Mouse (Mus musculus) retina, postnatal 1 day (tissue): ENCODE measurements at regions not wholly inside any gene's neighbourhood (a gene's known extent, or its start where the extent isn't known, plus 50 kb on each side); places are given as distances from the start of the nearest gene placed in this dataset.
"Not testable (repeated sequence)": the region's sequence is repeated elsewhere in the genome, so short reads cannot be mapped to it uniquely, and the experiment has no call there.

Experiments used
- DNase-seq: peaks from one replicate; pipeline ENCODE4 v3.0.0-alpha.2; 2012

DNA sequence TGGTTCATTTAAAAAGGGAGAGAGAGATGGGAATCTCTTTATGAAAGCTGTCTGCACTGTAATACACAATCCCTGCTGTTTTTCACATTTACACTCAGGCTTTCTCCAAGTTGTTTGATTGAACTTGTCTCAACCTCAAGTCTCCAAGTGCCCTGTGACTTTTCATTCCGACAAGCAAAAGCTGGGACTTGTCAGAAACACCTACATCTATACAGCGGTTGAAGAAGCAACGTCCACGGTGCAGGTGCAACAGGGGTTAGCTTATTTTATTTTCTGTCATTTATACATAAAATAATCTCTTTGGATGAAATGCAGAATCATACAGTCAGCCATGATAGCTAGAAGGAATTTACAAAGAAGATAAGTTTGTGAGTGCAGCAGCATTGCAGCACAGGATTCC lies 184.6 kb upstream of the Gm21293 start:
- DNase-seq, result no peak

DNA sequence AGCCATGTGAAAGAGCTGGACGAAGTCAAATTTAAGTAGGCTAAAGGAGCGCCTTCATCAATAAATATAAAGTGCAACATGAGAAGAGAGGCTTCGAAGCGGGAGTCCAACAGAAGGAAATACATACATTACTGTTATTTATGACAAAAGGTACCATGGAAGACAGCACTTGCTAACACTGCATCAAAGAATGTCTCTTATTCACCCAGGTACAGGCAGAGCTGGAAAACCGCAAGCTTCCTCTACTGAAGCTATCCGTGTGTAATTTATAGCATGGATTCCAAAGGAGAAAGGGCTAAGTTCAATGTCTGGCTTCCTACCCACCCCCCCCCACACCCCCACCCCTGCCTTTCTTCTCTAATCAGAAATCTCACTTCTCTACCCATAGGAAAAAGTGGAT lies 166.7 kb upstream of the Gm21293 start:
- no peak for DNase-seq

DNA sequence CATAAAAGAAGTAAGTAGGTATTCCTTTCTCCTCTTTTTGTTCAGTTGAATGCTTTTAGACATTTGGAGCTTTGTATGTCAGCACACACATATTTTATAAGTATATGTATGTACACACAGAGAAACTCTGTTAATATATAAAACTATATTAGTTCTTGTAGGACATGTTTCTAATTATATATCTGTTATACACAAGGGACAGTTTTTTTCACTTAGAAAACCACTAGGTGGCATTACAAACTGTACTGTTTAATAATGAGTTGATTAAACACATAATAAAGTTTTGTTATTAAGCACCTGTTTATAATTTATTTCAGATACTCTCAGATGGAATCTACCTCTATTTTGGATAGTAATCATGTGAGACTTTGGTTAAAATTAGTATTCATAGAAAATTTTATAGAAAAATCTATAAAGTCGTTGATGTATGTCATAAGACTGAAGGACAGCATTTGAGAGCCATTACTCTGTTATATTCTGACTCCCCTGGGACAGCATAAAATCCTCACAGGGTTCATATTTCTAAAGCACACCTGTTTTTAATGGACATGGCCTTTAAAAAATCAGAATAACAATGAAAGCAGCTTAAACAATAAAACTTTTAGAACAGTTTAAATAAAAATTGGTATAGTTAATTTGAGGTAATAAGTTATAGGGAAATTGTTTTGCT lies 158.4 kb upstream of the Gm21293 start:
- DNase-seq, result peak; percentile 5

DNA sequence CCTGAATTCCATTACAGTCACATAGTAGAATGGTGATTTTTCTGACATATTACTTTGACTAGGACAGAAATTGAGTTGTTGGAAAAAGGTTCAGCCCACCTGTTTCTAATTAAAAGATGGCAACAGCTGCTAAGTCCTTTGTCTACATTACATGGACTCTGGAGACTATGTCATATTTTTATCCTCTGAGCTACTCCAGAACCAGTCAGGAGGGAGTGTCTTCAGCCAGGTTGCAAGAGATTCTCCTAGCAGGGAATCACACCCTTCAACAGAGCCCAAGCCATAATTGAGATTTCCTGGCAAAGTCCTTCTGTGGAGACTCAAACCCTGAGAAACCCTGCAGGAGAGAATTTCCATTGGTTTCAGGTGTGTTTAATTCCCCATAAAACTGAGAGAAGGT lies 123.2 kb upstream of the Gm21293 start:
- DNase-seq, result no peak

DNA sequence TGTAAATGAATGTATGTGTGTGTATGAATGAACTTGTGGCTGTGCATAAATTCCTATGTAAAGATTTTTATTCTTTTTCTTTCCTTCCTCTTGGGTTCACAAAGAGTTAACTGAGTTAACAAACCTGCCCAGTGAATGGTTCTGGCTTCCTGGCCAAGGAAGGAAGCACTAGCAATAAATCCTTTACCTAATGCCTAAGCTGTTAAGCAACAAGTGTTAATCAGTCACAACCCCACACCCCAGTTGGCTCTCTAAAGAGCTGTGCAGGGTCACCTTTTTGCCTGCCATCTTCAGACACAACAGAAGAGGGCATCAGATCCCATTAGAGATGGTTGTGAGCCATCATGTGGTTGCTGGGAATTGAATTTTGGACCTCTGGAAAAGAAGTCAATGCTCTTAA lies 121.2 kb upstream of the Gm21293 start:
- no peak for DNase-seq

DNA sequence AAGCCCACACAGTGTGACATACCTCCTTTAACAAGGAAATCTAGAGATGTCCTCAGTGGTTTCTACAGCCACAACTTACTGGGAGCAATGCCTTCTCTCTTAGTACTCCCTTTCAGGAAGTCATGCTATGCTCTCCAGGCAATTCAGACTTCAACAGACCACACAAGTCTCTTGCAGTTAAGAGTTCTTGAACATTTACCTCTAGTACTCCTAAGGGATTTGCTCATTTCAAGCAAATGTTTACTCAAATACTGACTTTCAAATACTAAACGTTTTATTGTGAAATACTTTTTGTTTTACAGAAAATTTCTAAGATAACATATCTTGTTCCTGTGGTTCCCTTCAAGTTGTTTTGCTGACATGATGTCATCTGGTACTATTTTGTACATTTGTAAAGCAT lies 114.6 kb upstream of the Gm21293 start:
- DNase-seq, result no peak

DNA sequence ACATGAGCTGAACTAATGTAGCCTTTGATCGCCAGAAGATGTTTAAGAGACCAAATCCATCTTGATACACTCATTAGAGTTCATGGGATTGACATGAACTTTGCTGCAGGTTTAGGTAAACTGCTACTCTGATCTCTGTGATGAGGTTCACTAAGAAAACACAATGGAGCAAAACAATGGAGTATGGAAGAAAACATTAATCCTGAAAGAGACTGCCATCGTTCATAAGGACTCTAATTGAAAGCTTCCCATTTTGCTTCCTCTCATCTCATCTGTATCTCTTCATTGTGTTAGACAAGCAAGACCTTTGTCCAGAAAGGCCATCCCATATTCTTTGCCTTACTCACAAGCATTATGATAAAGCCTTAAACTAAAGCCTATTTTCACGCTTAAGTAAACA lies 110.0 kb upstream of the Gm21293 start:
- DNase-seq, result peak; percentile 83

DNA sequence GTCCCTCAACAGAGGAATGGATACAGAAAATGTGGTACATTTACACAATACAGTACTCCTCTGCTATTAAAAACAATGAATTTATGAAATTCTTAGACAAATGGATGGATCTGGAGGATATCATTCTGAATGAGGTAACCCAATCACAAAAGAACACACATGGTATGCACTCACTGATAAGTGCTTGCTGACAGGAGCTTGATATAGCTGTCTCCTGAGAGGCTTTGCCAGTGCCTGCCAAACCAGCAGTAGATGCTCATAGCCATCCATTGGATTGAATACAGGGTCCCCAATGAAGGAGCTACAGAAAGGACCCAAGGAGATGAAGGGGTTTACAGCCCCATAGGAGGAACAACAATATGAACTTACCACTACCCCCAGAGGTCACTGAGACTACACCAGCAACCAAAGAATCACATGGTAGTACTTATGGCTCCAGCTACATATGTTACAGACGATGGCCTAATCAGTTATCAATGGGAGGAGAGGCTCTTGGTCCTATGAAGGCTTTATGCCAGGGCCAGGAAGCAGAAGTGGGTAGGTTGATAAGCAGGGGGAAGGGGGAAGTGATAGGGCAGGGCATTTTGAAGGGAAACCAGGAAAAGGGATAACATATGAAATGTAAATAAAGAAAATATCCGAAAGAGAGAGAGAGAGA lies 100.9 kb upstream of the Gm21293 start:
- DNase-seq, result not testable (repeated sequence)

DNA sequence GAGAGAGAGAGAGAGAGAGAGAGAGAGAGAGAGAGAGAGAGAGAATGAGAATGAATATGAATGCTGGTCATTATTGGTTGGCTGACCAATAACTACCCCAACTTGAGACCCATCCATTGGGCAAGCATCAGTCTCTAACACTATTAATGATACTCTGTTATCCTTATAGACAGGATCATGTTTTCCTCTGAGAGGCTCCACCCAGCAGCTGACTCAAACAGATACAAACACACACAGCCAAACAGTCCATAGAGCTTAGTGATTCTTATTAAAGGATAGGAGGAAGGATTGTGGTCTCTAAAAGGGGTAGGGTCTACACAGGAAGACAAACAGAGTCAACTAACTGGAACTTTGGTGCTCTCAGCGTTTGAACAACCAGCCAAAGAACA lies 100.4 kb upstream of the Gm21293 start:
- no peak for DNase-seq

DNA sequence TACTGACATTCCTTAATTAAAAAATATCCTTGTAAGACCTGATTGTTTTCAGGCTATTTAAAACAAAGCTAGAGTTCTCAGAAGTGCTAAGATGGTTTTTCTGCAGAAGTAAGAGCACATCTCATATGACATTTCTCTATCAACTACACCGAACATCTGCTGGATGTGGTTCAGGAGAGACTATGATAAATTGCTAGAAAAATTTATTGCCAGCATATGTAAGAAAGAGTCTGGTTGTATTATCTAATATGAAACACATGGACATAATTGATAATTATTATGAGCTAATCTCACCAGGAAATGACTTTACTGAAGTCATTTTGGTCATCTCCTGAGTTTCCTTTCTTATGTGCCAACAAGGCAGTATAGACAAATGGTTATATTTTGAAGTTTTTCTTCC lies 99.2 kb upstream of the Gm21293 start:
- DNase-seq, result no peak
